In the genomic region with DNA sequence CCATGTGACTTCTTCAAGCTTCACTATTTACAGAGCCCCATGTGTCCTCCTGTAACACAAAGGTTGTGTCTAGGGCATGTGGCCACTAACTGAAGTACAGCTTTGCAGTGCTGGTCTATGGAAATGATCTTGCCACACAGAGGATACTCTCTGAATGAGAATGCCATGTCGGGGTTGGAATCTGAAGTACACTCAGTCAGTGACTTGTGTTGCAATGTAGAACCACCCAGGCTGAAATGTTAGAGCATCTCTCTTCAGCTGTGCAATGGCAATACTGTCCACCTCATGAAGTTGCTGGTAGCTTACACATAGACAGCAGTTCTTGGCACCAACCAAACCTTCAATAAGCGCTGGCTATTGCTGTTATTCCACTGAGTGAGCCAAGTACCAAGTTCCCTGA, we compare ENCODE assay signal across 13 mouse cellular contexts. TPM values are rescaled to one million over a fixed set of nuclear protein-coding genes. Genes with fewer than 3 reads are reported as not detected.
A peak's percentile ranks its signal among the peaks of the same experiment; 100 is the strongest.
DNase-seq lines count a peak whose midpoint lies in the region; ATAC-seq and TF ChIP-seq lines count a peak whose summit lies in the region.
"Had no signal": no experiment of that assay in that cellular context is flagged by ENCODE, and none has a peak within 500 bp of the region (broad histone marks: within the 10 kb centered on the region; RNA-seq: fewer than 3 reads in every experiment).

No protein-coding gene starts in this region.

- 0 out of 2 replicates have a peak, but pooled peaks cover 1% of the 10 kb centered on the region for H3K79me2 ChIP-seq in heart, adult 2 months (replicated peaks; ENCODE audit: control insufficient read depth, insufficient read depth, low read length)

- TF ChIP-seq POLR2A in heart, adult 2 months (IDR thresholded peaks at IDR 0.05; ENCODE audit: insufficient read depth, low read depth, low read length), result peak; percentile 31; the same call in 1 of the 2 replicates
- TF ChIP-seq POLR2A in limb, embryonic 14.5 days (IDR thresholded peaks at IDR 0.05; ENCODE audit: borderline replicate concordance, extremely low read depth, insufficient read depth, insufficient read length), result no peak

- peak overlapping the region; percentile 93 for H3K27ac ChIP-seq in heart, adult 2 months
- no peak overlapping the region for H3K27ac ChIP-seq in liver, embryonic 11.5 days (ENCODE audit: low read depth, low read length)
- no peak overlapping the region for H3K27ac ChIP-seq in liver, embryonic 12.5 days
- H3K27ac ChIP-seq in limb, embryonic 14.5 days (replicated peaks; ENCODE audit: low read depth, low read length), result no peak overlapping the region
- H3K27ac ChIP-seq: embryonic facial prominence, embryonic 12.5 days; hindbrain, embryonic 14.5 days; midbrain, embryonic 12.5 days had no signal

- peaks cover 3% of the 10 kb centered on the region; the same call in 1 of the 2 replicates for H3K4me1 ChIP-seq in heart, adult 2 months (ENCODE audit: control insufficient read depth, insufficient read depth, low read length)
- peaks cover 8% of the 10 kb centered on the region for H3K4me1 ChIP-seq in liver, embryonic 11.5 days (replicated peaks; ENCODE audit: control insufficient read depth, insufficient read depth, low read length)
- H3K4me1 ChIP-seq in liver, embryonic 12.5 days, result peaks cover 13% of the 10 kb centered on the region
- H3K4me1 ChIP-seq in limb, embryonic 14.5 days (ENCODE audit: control insufficient read depth, insufficient read depth, low read length), result peaks cover 22% of the 10 kb centered on the region

- H3K9ac ChIP-seq in heart, adult 2 months (ENCODE audit: low read depth, low read length), result peak overlapping the region; percentile 80
- H3K9ac ChIP-seq in liver, embryonic 11.5 days (ENCODE audit: low read depth, low read length), result no peak overlapping the region
- H3K9ac ChIP-seq in liver, embryonic 12.5 days, result no peak overlapping the region
- no peak overlapping the region for H3K9ac ChIP-seq in limb, embryonic 14.5 days (ENCODE audit: low read depth, low read length, severe bottlenecking)
- H3K9ac ChIP-seq: embryonic facial prominence, embryonic 12.5 days; hindbrain, embryonic 14.5 days; midbrain, embryonic 12.5 days had no signal

- intact Hi-C loops in heart, adult 2 months (cut with DNase I), result loop anchor here (2.0 to 5.0 kb wide), 3 partner anchors 13 to 119 kb away; no protein-coding TSS in a partner anchor
- intact Hi-C loops in heart, postnatal 36 days (cut with DNase I), result loop anchor here (2.0 to 5.0 kb wide), 4 partner anchors 19 to 104 kb away; no protein-coding TSS in a partner anchor

- H3K4me2 ChIP-seq in liver, embryonic 11.5 days, result peak overlapping the region; percentile 29
- no peak overlapping the region for H3K4me2 ChIP-seq in liver, embryonic 12.5 days
- peak overlapping the region; percentile 15; the same call in 1 of the 2 replicates for H3K4me2 ChIP-seq in limb, embryonic 14.5 days (replicated peaks; ENCODE audit: low read depth, low read length, severe bottlenecking)
- H3K4me2 ChIP-seq: embryonic facial prominence, embryonic 12.5 days; midbrain, embryonic 12.5 days had no signal

- TF ChIP-seq EP300 in heart, adult 2 months (IDR thresholded peaks at IDR 0.05; ENCODE audit: insufficient read depth, low read depth, low read length), result no peak

- no peak; the same call in 1 of the 2 replicates for TF ChIP-seq CTCF in heart, adult 2 months (IDR thresholded peaks at IDR 0.05)

- ATAC-seq in liver, embryonic 11.5 days (replicated peaks; ENCODE audit: low FRiP score), result no peak
- ATAC-seq in liver, embryonic 12.5 days, result no peak
- ATAC-seq in limb, embryonic 14.5 days (ENCODE audit: low FRiP score, low read depth), result no peak; the same call in 1 of the 2 replicates

- DNase-seq in heart, adult 2 months, result no peak
- no peak for DNase-seq in heart, postnatal 36 days
- DNase-seq in liver, embryonic 11.5 days (ENCODE audit: low spot score), result no peak
- DNase-seq in NIH3T3 (ENCODE audit: low read depth), result peak; percentile 60
- DNase-seq in limb, embryonic 14.5 days (ENCODE audit: low spot score), result no peak
- DNase-seq in Muller cell, postnatal 12 days (ENCODE audit: inconsistent ontology term), result no peak
- DNase-seq in urinary bladder, adult 2 months (ENCODE audit: low spot score), result no peak
- DNase-seq: cerebellum, adult 9-10 months; liver had no signal

- 6% methylated on average over 2 of the region's 2 CpGs for WGBS in heart, adult 2 months
- WGBS in liver, embryonic 11.5 days, result 86% methylated on average over 2 of the region's 2 CpGs
- 59% methylated on average over 2 of the region's 2 CpGs for WGBS in liver, embryonic 12.5 days (ENCODE audit: insufficient replicate concordance)
- 86% methylated on average over 2 of the region's 2 CpGs for WGBS in limb, embryonic 14.5 days

- H3K9me3 ChIP-seq in liver, embryonic 11.5 days (ENCODE audit: control insufficient read depth, low read length), result no peaks in the 10 kb centered on the region
- no peaks in the 10 kb centered on the region for H3K9me3 ChIP-seq in liver, embryonic 12.5 days (replicated peaks)
- no peaks in the 10 kb centered on the region for H3K9me3 ChIP-seq in limb, embryonic 14.5 days (ENCODE audit: control insufficient read depth, low read length)
- H3K9me3 ChIP-seq: embryonic facial prominence, embryonic 12.5 days; midbrain, embryonic 12.5 days had no signal

- peak overlapping the region; percentile 62 for H3K4me3 ChIP-seq in heart, adult 2 months
- no peak overlapping the region for H3K4me3 ChIP-seq in liver, embryonic 11.5 days (ENCODE audit: low read depth, low read length)
- H3K4me3 ChIP-seq in liver, embryonic 12.5 days, result no peak overlapping the region
- H3K4me3 ChIP-seq in limb, embryonic 14.5 days (replicated peaks; ENCODE audit: low read length), result no peak overlapping the region
- H3K4me3 ChIP-seq: embryonic facial prominence, embryonic 12.5 days; midbrain, embryonic 12.5 days had no signal

- no peaks in the 10 kb centered on the region for H3K27me3 ChIP-seq in heart, adult 2 months (ENCODE audit: control insufficient read depth, insufficient read depth, low read length)
- H3K27me3 ChIP-seq in liver, embryonic 11.5 days (replicated peaks; ENCODE audit: control insufficient read depth, insufficient read depth, low read length), result no peaks in the 10 kb centered on the region
- H3K27me3 ChIP-seq in liver, embryonic 12.5 days (replicated peaks), result peaks cover 11% of the 10 kb centered on the region
- no peaks in the 10 kb centered on the region for H3K27me3 ChIP-seq in limb, embryonic 14.5 days (ENCODE audit: control insufficient read depth, insufficient read depth, low read length)
- H3K27me3 ChIP-seq: embryonic facial prominence, embryonic 12.5 days; midbrain, embryonic 12.5 days had no signal

- no peaks in the 10 kb centered on the region; the same call in 1 of the 2 replicates for H3K36me3 ChIP-seq in heart, adult 2 months (ENCODE audit: control insufficient read depth, insufficient read depth, low read length)
- no peaks in the 10 kb centered on the region for H3K36me3 ChIP-seq in liver, embryonic 11.5 days (ENCODE audit: control insufficient read depth, insufficient read depth, low read length)
- no peaks in the 10 kb centered on the region for H3K36me3 ChIP-seq in liver, embryonic 12.5 days
- no peaks in the 10 kb centered on the region for H3K36me3 ChIP-seq in limb, embryonic 14.5 days (ENCODE audit: control insufficient read depth, insufficient read depth, low read length)
- H3K36me3 ChIP-seq: embryonic facial prominence, embryonic 12.5 days; midbrain, embryonic 12.5 days had no signal

RNA-seq across cellular contexts. Expression of a gene that starts 3.6 kb away (rescaled TPM):
- 10 to 100 TPM; 12.1 to 15.1 TPM for total RNA-seq in heart, adult 2 months (2021)
- polyA plus RNA-seq in heart, adult 2 months (2012; rRNA removed), result 11.8 and 19.7 TPM in 2 replicates
- total RNA-seq in heart, postnatal 36 days (2021), result 10 to 100 TPM; 18.5 to 19.7 TPM
- polyA plus RNA-seq in liver, embryonic 11.5 days (2014; fragmentation: Nextera tagmentation; extraction: Ambion mirVana), result 4.8 and 5.9 TPM in 2 replicates
- 3.9 and 4.2 TPM in 2 replicates for polyA plus RNA-seq in liver, embryonic 12.5 days (2016; fragmentation: Nextera tagmentation; extraction: Ambion mirVana)
- 9.5 and 9.6 TPM in 2 replicates for polyA plus RNA-seq in limb, embryonic 14.5 days (2012; rRNA removed)
- polyA plus RNA-seq in limb, embryonic 14.5 days (2014; fragmentation: Nextera tagmentation; extraction: Ambion mirVana), result 6.5 and 8.1 TPM in 2 replicates
- 13.7 and 15.5 TPM in 2 replicates for polyA plus RNA-seq in urinary bladder, adult 2 months (2012; rRNA removed)

RNA-seq across cellular contexts. Expression of a gene that starts 35.4 kb away (rescaled TPM):
- total RNA-seq in heart, adult 2 months (2021), result 10 to 100 TPM; 11.4 to 15.6 TPM
- 5.2 and 5.7 TPM in 2 replicates for polyA plus RNA-seq in heart, adult 2 months (2012; rRNA removed)
- total RNA-seq in heart, postnatal 36 days (2021), result 10 to 100 TPM; 12.2 to 13.4 TPM
- 3.3 and 4.9 TPM in 2 replicates for polyA plus RNA-seq in liver, embryonic 11.5 days (2014; fragmentation: Nextera tagmentation; extraction: Ambion mirVana)
- polyA plus RNA-seq in liver, embryonic 12.5 days (2016; fragmentation: Nextera tagmentation; extraction: Ambion mirVana), result 2.2 and 2.5 TPM in 2 replicates
- polyA plus RNA-seq in limb, embryonic 14.5 days (2012; rRNA removed), result 1.2 and 1.4 TPM in 2 replicates
- 3.3 and 3.4 TPM in 2 replicates for polyA plus RNA-seq in limb, embryonic 14.5 days (2014; fragmentation: Nextera tagmentation; extraction: Ambion mirVana)
- polyA plus RNA-seq in urinary bladder, adult 2 months (2012; rRNA removed), result 0.32 and 0.50 TPM in 2 replicates
